Mouse (Mus musculus): ENCODE data around the gene Dgke. TPM values are rescaled to one million over a fixed set of nuclear protein-coding genes. Genes with fewer than 3 reads are reported as not detected.
"Not testable (repeated sequence)": the region's sequence is repeated elsewhere in the genome, so short reads cannot be mapped to it uniquely, and the experiment has no call there.

The Dgke gene
- polyA plus RNA-seq, 1 experiment = 3.9 TPM

- WGBS = 49% methylated on average over 6 of the region's 6 CpGs
- DNase-seq (ENCODE audit: low read depth in 1 of 2, low spot score in 2 of 2) = no peak
- no peaks in the 10 kb centered on the region for H3K36me3 ChIP-seq (ENCODE audit: control insufficient read depth, insufficient read depth, low read length)
- peaks cover under 1% of the 10 kb centered on the region; the same call in 1 of the 2 replicates for H3K4me1 ChIP-seq (ENCODE audit: control insufficient read depth, insufficient read depth, insufficient read length)
- H3K27me3 ChIP-seq (ENCODE audit: control insufficient read depth, insufficient read depth, low read length) = no peaks in the 10 kb centered on the region
- TF ChIP-seq CTCF (IDR thresholded peaks at IDR 0.05; ENCODE audit: extremely low read depth, insufficient read depth, insufficient read length, insufficient replicate concordance) (no peak), POLR2A (IDR thresholded peaks at IDR 0.05; ENCODE audit: low read depth, low read length) (no peak)
- H3K4me3 ChIP-seq (ENCODE audit: extremely low read depth, insufficient read depth, insufficient read length) = no peak overlapping the region
- no peak overlapping the region for H3K27ac ChIP-seq (ENCODE audit: insufficient read depth, low read length)
These were observed 32.3 kb upstream of the Dgke start for GRCm38 (mm10) chr11:89098930-89099329.

GRCm38 (mm10) chr11:89098083-89098835 is 31.6 kb upstream of the Dgke start:
- DNase-seq (ENCODE audit: low read depth in 1 of 2, low spot score in 2 of 2) = no peak
- Histone ChIP-seq H3K4me1 (ENCODE audit: control insufficient read depth, insufficient read depth, insufficient read length) (peaks cover 7% of the 10 kb centered on the region; the same call in 1 of the 2 replicates), H3K27ac (ENCODE audit: insufficient read depth, low read length) (no peak overlapping the region), H3K4me3 (ENCODE audit: extremely low read depth, insufficient read depth, insufficient read length) (no peak overlapping the region), H3K36me3 (ENCODE audit: control insufficient read depth, insufficient read depth, low read length) (no peaks in the 10 kb centered on the region), H3K27me3 (ENCODE audit: control insufficient read depth, insufficient read depth, low read length) (no peaks in the 10 kb centered on the region)
- no peak for TF ChIP-seq CTCF (IDR thresholded peaks at IDR 0.05; ENCODE audit: extremely low read depth, insufficient read depth, insufficient read length, insufficient replicate concordance)
- TF ChIP-seq POLR2A (IDR thresholded peaks at IDR 0.05; ENCODE audit: low read depth, low read length) = no peak
- WGBS = 65% methylated on average over 17 of the region's 17 CpGs

GRCm38 (mm10) chr11:89097292-89097691 is 30.6 kb upstream of the Dgke start:
- not testable (repeated sequence) for DNase-seq (ENCODE audit: low read depth in 1 of 2, low spot score in 2 of 2); H3K36me3 ChIP-seq (ENCODE audit: control insufficient read depth, insufficient read depth, low read length); H3K27ac ChIP-seq (ENCODE audit: insufficient read depth, low read length); H3K4me3 ChIP-seq (ENCODE audit: extremely low read depth, insufficient read depth, insufficient read length); H3K27me3 ChIP-seq (ENCODE audit: control insufficient read depth, insufficient read depth, low read length)
- peaks cover 14% of the 10 kb centered on the region; the same call in 1 of the 2 replicates for H3K4me1 ChIP-seq (ENCODE audit: control insufficient read depth, insufficient read depth, insufficient read length)
- WGBS = 81% methylated on average over 10 of the region's 10 CpGs

GRCm38 (mm10) chr11:89095306-89095705 is 28.7 kb upstream of the Dgke start:
- Histone ChIP-seq H3K4me1 (ENCODE audit: control insufficient read depth, insufficient read depth, insufficient read length) (peaks cover 22% of the 10 kb centered on the region; the same call in 1 of the 2 replicates), H3K36me3 (ENCODE audit: control insufficient read depth, insufficient read depth, low read length) (no peaks in the 10 kb centered on the region), H3K27me3 (ENCODE audit: control insufficient read depth, insufficient read depth, low read length) (no peaks in the 10 kb centered on the region), H3K4me3 (ENCODE audit: extremely low read depth, insufficient read depth, insufficient read length) (no peak overlapping the region), H3K27ac (ENCODE audit: insufficient read depth, low read length) (no peak overlapping the region)
- 20% methylated on average over 3 of the region's 3 CpGs for WGBS
- no peak for DNase-seq (ENCODE audit: low read depth in 1 of 2, low spot score in 2 of 2)
- no peak for TF ChIP-seq POLR2A (IDR thresholded peaks at IDR 0.05; ENCODE audit: low read depth, low read length)

GRCm38 (mm10) chr11:89092714-89093113 is 26.1 kb upstream of the Dgke start:
- TF ChIP-seq POLR2A (IDR thresholded peaks at IDR 0.05; ENCODE audit: low read depth, low read length) (peak; percentile 14; the same call in 1 of the 2 replicates), CTCF (IDR thresholded peaks at IDR 0.05; ENCODE audit: extremely low read depth, insufficient read depth, insufficient read length, insufficient replicate concordance) (no peak)
- 3% methylated on average over 9 of the region's 9 CpGs for WGBS
- Histone ChIP-seq H3K27ac (ENCODE audit: insufficient read depth, low read length) (peak overlapping the region; percentile 81), H3K36me3 (ENCODE audit: control insufficient read depth, insufficient read depth, low read length) (no peaks in the 10 kb centered on the region), H3K4me3 (ENCODE audit: extremely low read depth, insufficient read depth, insufficient read length) (no peak overlapping the region), H3K27me3 (ENCODE audit: control insufficient read depth, insufficient read depth, low read length) (no peaks in the 10 kb centered on the region), H3K4me1 (ENCODE audit: control insufficient read depth, insufficient read depth, insufficient read length) (peaks cover 22% of the 10 kb centered on the region; the same call in 1 of the 2 replicates)
- peak; percentile 72 to 78 for DNase-seq (ENCODE audit: low read depth in 1 of 2, low spot score in 2 of 2)

- WGBS = 66% methylated on average over 7 of the region's 7 CpGs
- H3K4me3 ChIP-seq (ENCODE audit: extremely low read depth, insufficient read depth, insufficient read length); H3K27me3 ChIP-seq (ENCODE audit: control insufficient read depth, insufficient read depth, low read length); DNase-seq (ENCODE audit: low read depth in 1 of 2, low spot score in 2 of 2); H3K36me3 ChIP-seq (ENCODE audit: control insufficient read depth, insufficient read depth, low read length): not testable (repeated sequence)
- Histone ChIP-seq H3K4me1 (ENCODE audit: control insufficient read depth, insufficient read depth, insufficient read length) (peaks cover 22% of the 10 kb centered on the region; the same call in 1 of the 2 replicates), H3K27ac (ENCODE audit: insufficient read depth, low read length) (peak overlapping the region; percentile 19; the same call in 1 of the 2 replicates)
These were observed 23.7 kb upstream of the Dgke start for GRCm38 (mm10) chr11:89090359-89090758.

GRCm38 (mm10) chr11:89088754-89089153 is 22.1 kb upstream of the Dgke start:
- TF ChIP-seq POLR2A (IDR thresholded peaks at IDR 0.05; ENCODE audit: low read depth, low read length) (no peak), CTCF (IDR thresholded peaks at IDR 0.05; ENCODE audit: extremely low read depth, insufficient read depth, insufficient read length, insufficient replicate concordance) (no peak)
- no peak overlapping the region for H3K4me3 ChIP-seq (ENCODE audit: extremely low read depth, insufficient read depth, insufficient read length)
- H3K27ac ChIP-seq (ENCODE audit: insufficient read depth, low read length) = no peak overlapping the region
- peaks cover 20% of the 10 kb centered on the region; the same call in 1 of the 2 replicates for H3K4me1 ChIP-seq (ENCODE audit: control insufficient read depth, insufficient read depth, insufficient read length)
- H3K36me3 ChIP-seq (ENCODE audit: control insufficient read depth, insufficient read depth, low read length) = no peaks in the 10 kb centered on the region
- 96% methylated on average over 4 of the region's 4 CpGs for WGBS
- no peaks in the 10 kb centered on the region for H3K27me3 ChIP-seq (ENCODE audit: control insufficient read depth, insufficient read depth, low read length)
- DNase-seq (ENCODE audit: low read depth in 1 of 2, low spot score in 2 of 2) = no peak

All from spleen, adult 2 months (tissue).